Mouse (Mus musculus) spleen, adult 2 months (tissue): ENCODE measurements around the gene 1110008L16Rik. TPM values are rescaled to one million over a fixed set of nuclear protein-coding genes. Genes with fewer than 3 reads are reported as not detected.
"Not testable (repeated sequence)": the region's sequence is repeated elsewhere in the genome, so short reads cannot be mapped to it uniquely, and the experiment has no call there.

Source experiments
- DNase-seq, 2 experiments: peaks; one replicate each; pipeline versions ENCODE4 v3.0.0 to v3.0.0-alpha.2; 2012 to 2021; ENCODE audit warnings: low spot score in 2 of 2, low read depth in 1 of 2
- H3K27ac ChIP-seq: fragments of 200-500 bp; 2 replicates; pipeline ENCODE4 v1.5.1; 2012; ENCODE audit warnings: low read length, inconsistent platforms; ENCODE audit not compliant: insufficient read depth
- H3K27me3 ChIP-seq: fragments of 200-500 bp; 2 replicates; pipeline ENCODE4 v1.6.1; 2012; ENCODE audit warnings: mild to moderate bottlenecking, moderate library complexity, low read length, inconsistent platforms; ENCODE audit not compliant: control insufficient read depth, insufficient read depth
- H3K36me3 ChIP-seq: fragments of 200-500 bp; 2 replicates; pipeline ENCODE4 v1.6.1; 2012; ENCODE audit warnings: mild to moderate bottlenecking, low read length, inconsistent platforms; ENCODE audit not compliant: control insufficient read depth, insufficient read depth
- H3K4me1 ChIP-seq: fragments of 200-500 bp; 2 replicates; pipeline ENCODE4 v1.6.1; 2011; ENCODE audit warnings: inconsistent platforms; ENCODE audit not compliant: control insufficient read depth, insufficient read depth, insufficient read length
- H3K4me3 ChIP-seq: fragments of 200-500 bp; 2 replicates; pipeline ENCODE4 v1.5.1; 2011; ENCODE audit warnings: mild to moderate bottlenecking, inconsistent platforms; ENCODE audit not compliant: insufficient read depth, insufficient read length; ENCODE audit errors: extremely low read depth
- CTCF ChIP-seq: fragments of 200-500 bp; IDR thresholded peaks from 2 replicates; pipeline ENCODE4 v1.5.1; 2011; ENCODE audit warnings: mild to moderate bottlenecking, inconsistent platforms; ENCODE audit not compliant: insufficient read depth, insufficient read length, insufficient replicate concordance; ENCODE audit errors: extremely low read depth
- POLR2A ChIP-seq: fragments of 200-500 bp; IDR thresholded peaks from 2 replicates; pipeline ENCODE4 v1.6.1; 2011; ENCODE audit warnings: low read depth, low read length, inconsistent platforms
- WGBS: fragments of 180-500 bp; shearing (Covaris S2); methylation state at CpG from one replicate; pipeline ENCODE4 v1.1.7; 2018; 5-methylcytosine and 5-hydroxymethylcytosine counted together
- polyA plus RNA-seq: library from polyadenylated mRNA; depleted of rRNA; stranded (reverse); fragments of >200 nt; gene quantifications from 2 replicates; pipeline ENCODE4 v1.2.3, GENCODE M21; 2012

Gene 1110008L16Rik
- polyA plus RNA-seq, 1 experiment, result 1.4 TPM

DNA sequence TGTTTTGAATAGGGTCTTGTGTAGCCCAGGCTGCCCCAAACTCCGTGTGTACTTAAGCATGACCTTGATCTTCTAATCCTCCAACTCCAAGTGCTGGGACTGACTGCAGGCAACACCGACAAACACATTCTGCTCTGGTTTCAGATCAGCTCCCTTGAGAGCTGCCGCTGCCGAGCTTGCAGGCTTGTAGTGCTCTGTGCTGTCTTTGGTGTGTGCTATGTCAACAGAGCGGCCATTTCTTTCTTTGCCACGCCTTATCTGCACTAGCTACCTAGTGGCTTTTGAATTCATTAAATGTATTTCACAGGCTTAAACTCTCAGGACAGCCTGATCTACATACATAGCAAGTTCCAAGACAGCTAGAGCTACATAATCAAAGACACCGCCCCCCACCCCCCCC lies 34.3 kb downstream of the 1110008L16Rik start:
- WGBS, result 86% methylated on average over 7 of the region's 7 CpGs

DNA sequence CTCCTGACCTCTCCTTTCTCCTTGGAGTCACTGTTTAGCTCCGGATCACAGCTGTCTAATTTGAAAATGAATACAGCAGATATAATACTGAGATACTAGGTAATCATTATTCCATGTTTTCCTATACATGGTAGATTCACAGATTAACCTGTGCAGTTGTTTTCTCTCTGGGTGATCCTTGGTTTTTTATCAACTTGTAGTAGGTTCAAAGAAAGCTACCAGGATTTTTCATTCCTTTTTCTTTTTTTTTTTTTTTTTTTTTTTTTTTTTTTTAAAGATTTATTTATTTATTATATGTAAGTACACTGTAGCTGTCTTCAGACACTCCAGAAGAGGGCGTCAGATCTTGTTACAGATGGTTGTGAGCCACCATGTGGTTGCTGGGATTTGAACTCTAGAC lies 39.1 kb downstream of the 1110008L16Rik start:
- H3K36me3 ChIP-seq, H3K4me3 ChIP-seq: not testable (repeated sequence)
- WGBS, result 91% methylated on average over 1 of the region's 2 CpGs

More for the DNA sequence above, 34.3 kb downstream of the 1110008L16Rik start:
- Histone ChIP-seq H3K27ac (no peak overlapping the region), H3K4me3 (no peak overlapping the region), H3K27me3 (no peaks in the 10 kb centered on the region), H3K36me3 (peaks cover 1% of the 10 kb centered on the region; the same call in 1 of the 2 replicates), H3K4me1 (no peaks in the 10 kb centered on the region)
- no peak for DNase-seq
- no peak for TF ChIP-seq CTCF
- no peak for TF ChIP-seq POLR2A

DNA sequence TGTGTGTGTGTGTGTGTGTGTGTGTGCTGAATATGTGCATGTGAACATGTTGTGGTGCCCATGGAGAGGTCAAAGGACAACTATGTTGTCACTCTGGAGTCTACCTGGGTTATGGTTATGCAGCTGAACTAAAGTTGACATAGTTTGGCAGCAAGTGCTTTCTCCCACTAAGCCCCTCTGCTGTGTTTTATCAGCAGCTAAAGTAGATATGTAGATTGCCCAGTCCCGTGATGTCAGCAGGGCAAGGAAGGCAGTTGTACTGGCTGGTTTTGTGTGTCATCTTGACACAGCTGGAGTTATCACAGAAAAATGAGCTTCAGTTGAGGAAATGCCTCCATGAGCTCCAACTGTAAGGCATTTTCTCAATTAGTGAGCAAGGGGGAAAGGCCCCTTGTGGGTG lies 43.7 kb downstream of the 1110008L16Rik start:
- 71% methylated on average over 1 of the region's 1 CpGs for WGBS
- not testable (repeated sequence) for H3K36me3 ChIP-seq, H3K27me3 ChIP-seq, DNase-seq, H3K27ac ChIP-seq, H3K4me3 ChIP-seq, H3K4me1 ChIP-seq

More for the DNA sequence above, 39.1 kb downstream of the 1110008L16Rik start:
- H3K27me3 ChIP-seq, H3K4me1 ChIP-seq, DNase-seq, H3K27ac ChIP-seq: not testable (repeated sequence)

DNA sequence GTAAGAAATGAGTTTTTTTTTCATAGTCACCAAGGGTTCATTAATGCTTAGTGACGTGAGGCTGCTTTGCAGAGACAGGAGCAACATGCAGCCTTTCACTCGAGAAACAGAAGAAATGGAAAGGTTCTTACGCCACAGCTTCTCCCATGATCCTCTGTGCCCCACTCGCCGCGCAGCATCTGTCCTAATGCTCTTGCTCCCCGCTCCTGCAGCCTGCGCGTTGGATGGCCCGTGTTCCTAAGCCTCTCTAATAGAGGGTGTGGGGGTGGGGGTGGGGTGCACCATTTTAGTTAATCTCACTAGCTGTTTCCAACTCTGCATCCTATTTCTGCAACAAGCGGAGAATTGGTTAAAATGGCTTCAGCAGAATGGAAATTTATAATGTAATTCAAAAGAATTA lies 44.6 kb downstream of the 1110008L16Rik start:
- no peak for TF ChIP-seq CTCF
- TF ChIP-seq POLR2A, result no peak
- WGBS, result 89% methylated on average over 11 of the region's 11 CpGs
- H3K27me3 ChIP-seq, result no peaks in the 10 kb centered on the region
- no peak for DNase-seq
- no peaks in the 10 kb centered on the region for H3K4me1 ChIP-seq
- no peak overlapping the region for H3K4me3 ChIP-seq
- H3K36me3 ChIP-seq, result 0 out of 2 replicates have a peak, but pooled peaks cover 2% of the 10 kb centered on the region
- no peak overlapping the region for H3K27ac ChIP-seq

DNA sequence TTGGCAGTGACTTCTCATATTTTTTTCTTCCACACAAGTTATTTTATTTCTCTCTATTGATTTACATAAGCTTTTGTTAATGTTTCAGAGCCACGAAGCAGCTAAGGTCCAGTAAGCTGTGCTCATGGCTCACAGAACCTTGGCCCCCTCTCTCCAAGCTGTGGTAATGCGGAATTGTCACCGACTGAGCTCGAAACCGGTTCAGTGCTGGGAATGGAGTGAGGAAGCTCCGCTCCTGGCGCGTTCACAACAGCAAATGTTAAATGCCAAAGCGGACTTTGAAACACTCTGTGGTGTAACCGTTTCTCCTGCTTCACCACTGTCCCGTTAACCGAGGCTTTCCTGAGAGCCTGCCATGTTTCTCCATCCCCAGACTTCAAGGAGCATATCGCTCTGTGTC lies 45.2 kb downstream of the 1110008L16Rik start:
- Histone ChIP-seq H3K36me3 (0 out of 2 replicates have a peak, but pooled peaks cover 2% of the 10 kb centered on the region), H3K27ac (no peak overlapping the region), H3K4me1 (no peaks in the 10 kb centered on the region), H3K4me3 (no peak overlapping the region), H3K27me3 (no peaks in the 10 kb centered on the region)
- DNase-seq, result no peak
- TF ChIP-seq POLR2A, result no peak
- no peak for TF ChIP-seq CTCF
- 66% methylated on average over 13 of the region's 13 CpGs for WGBS

DNA sequence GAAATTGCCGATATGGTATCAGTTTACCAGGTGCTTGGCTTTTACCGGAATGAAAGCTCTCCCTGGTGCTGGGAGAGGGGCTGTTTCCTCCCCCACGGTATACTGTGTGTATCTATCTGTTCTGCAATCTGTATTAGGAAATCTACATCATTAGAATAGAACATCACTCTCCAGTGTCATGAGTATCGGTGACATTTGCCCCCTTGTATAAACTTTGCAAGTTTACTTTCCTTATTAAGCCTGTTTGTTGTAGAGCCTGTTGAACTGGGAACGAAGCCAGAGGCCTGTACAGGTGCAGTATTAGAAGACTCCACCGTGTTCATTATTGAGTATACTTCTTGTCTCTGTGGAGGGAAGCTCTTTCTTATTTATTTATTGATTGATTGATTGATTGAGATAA lies 54.0 kb downstream of the 1110008L16Rik start:
- no peak for DNase-seq

DNA sequence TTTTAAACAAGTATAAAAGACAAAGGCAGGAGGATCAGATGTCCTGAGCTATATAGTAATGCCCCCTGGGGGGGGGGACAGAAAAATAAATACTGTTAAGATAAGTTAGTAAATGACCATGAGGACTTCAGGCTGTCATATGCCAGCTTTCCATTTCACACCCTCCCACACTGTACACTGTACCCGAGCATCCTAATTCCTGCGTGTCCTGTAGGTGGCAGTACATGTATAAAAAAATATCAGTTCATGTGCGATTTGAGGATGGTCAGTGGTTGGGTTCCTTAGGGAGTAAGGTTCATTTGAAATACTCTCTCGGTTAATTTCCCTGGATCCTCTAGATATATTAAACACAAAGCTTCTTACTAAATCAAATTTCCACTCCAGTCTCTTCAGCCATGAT lies 55.5 kb downstream of the 1110008L16Rik start:
- H3K27ac ChIP-seq, result no peak overlapping the region
- no peak for TF ChIP-seq POLR2A
- no peak for TF ChIP-seq CTCF
- no peaks in the 10 kb centered on the region; the same call in 1 of the 2 replicates for H3K36me3 ChIP-seq
- no peaks in the 10 kb centered on the region for H3K27me3 ChIP-seq
- 21% methylated on average over 4 of the region's 4 CpGs for WGBS
- no peaks in the 10 kb centered on the region for H3K4me1 ChIP-seq
- DNase-seq, result peak; percentile 11 to 22
- no peak overlapping the region for H3K4me3 ChIP-seq

More for the DNA sequence above, 54.0 kb downstream of the 1110008L16Rik start:
- H3K27me3 ChIP-seq, result no peaks in the 10 kb centered on the region
- H3K36me3 ChIP-seq, result no peaks in the 10 kb centered on the region; the same call in 1 of the 2 replicates
- no peak overlapping the region for H3K27ac ChIP-seq
- no peak overlapping the region for H3K4me3 ChIP-seq
- H3K4me1 ChIP-seq, result no peaks in the 10 kb centered on the region
- 81% methylated on average over 6 of the region's 6 CpGs for WGBS
- TF ChIP-seq POLR2A (no peak), CTCF (no peak)
